Mouse (Mus musculus) cerebellum, adult (tissue): ENCODE data around the gene Krtap29-1.

ENCODE experiments used
- ATAC-seq: cut with Nextera tagmentation; 2 replicates; pipeline ENCODE4 v1.9.2; 2017; ENCODE audit warnings: mild to moderate bottlenecking, moderate library complexity, mixed read lengths; ENCODE audit not compliant: insufficient number of reproducible peaks, low FRiP score, low TSS enrichment

The Krtap29-1 gene

GRCm38 (mm10) chr11:99964213-99964612 is 14.6 kb downstream of the Krtap29-1 start:
- ATAC-seq: no peak

- no peak for ATAC-seq
These were observed 30.7 kb downstream of the Krtap29-1 start, which contains the start of gene Krtap9-5 for GRCm38 (mm10) chr11:99948175-99948574. Krtap9-5 (plus strand) TSS chr11:99948475.

DNA sequence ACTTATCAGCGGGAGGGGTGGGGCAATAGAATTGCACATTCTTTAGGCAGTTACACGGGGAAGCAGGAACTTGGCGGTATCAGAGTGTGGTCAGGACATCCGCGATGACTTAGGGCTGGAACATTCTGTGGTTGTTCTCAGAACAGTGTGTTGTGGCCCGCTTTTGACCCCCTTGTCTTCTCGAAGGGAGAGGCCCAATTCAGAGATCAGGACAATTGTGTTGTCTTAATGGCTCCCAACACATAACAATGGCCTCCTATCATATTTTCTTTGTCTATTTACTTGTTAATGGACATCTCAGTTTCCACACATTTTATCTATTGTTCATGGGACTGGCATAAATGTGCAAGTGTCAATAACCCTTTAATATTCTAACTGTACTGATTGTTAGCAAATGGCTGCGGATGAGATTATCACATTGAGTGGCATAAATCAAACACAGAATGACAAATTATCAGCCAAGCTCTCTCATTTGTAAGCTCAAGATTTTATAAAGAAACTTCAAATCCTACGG is 41.0 kb downstream of the Krtap29-1 start:
- ATAC-seq: no peak

- ATAC-seq: no peak
These were observed 42.9 kb downstream of the Krtap29-1 start, which contains the start of gene Krtap31-2 for GRCm38 (mm10) chr11:99935991-99936390. Krtap31-2 (plus strand) TSS chr11:99936291.
